Mouse (Mus musculus) ES-E14 (cell line): ENCODE measurements at regions not wholly inside any gene's neighbourhood (a gene's known extent, or its start where the extent isn't known, plus 50 kb on each side); places are given as distances from the start of the nearest gene placed in this dataset.
A peak's percentile ranks its signal among the peaks of the same experiment; 100 is the strongest.

ENCODE experiments used
- DNase-seq: peaks from one replicate; pipeline ENCODE4 v3.0.0-alpha.2; 2013; ENCODE audit warnings: low read depth, low spot score
- H3K27ac ChIP-seq: 2 replicates; pipeline ENCODE4 v1.5.1; 2012; ENCODE audit warnings: low read depth, mild to moderate bottlenecking, low read length, moderate library complexity, mixed read lengths; ENCODE audit not compliant: poor library complexity, insufficient read depth, severe bottlenecking
- H3K36me3 ChIP-seq: 2 replicates; pipeline ENCODE4 v1.6.1; 2012; ENCODE audit warnings: mild to moderate bottlenecking, low read length, moderate library complexity, mixed read lengths; ENCODE audit not compliant: control insufficient read depth, poor library complexity, insufficient read depth, severe bottlenecking
- H3K4me1 ChIP-seq, 2 experiments: fragments of 150-350 bp in 1 of 2; sonication (generic) in 1 of 2; 2 replicates each; pipeline ENCODE4 v1.6.1; 2012; ENCODE audit warnings: low read length in 2 of 2, mild to moderate bottlenecking in 1 of 2, mixed read lengths in 1 of 2; ENCODE audit not compliant: control insufficient read depth in 2 of 2, insufficient read depth in 2 of 2, poor library complexity in 1 of 2
- H3K4me3 ChIP-seq, 2 experiments: fragments of 150-350 bp in 1 of 2; sonication (generic) in 1 of 2; 2 replicates each; pipeline ENCODE4 v1.5.1; 2012; ENCODE audit warnings: low read length in 2 of 2, low read depth in 1 of 2, mild to moderate bottlenecking in 1 of 2, mixed read lengths in 1 of 2; ENCODE audit not compliant: insufficient read depth in 1 of 2, poor library complexity in 1 of 2, severe bottlenecking in 1 of 2
- H3K9ac ChIP-seq: 2 replicates; pipeline ENCODE4 v1.6.1; 2012; ENCODE audit warnings: low read depth, mild to moderate bottlenecking, low read length, mixed read lengths; ENCODE audit not compliant: poor library complexity, insufficient read depth, severe bottlenecking
- H3K9me3 ChIP-seq: fragments of 150-350 bp; sonication (generic); 2 replicates; pipeline ENCODE4 v1.6.1; 2012; ENCODE audit warnings: low read depth, mild to moderate bottlenecking, low read length; ENCODE audit not compliant: control insufficient read depth, insufficient read depth
- CHD2 ChIP-seq: IDR thresholded peaks from 2 replicates; pipeline ENCODE4 v1.6.1; 2014; ENCODE audit warnings: mild to moderate bottlenecking, low read depth, low read length, inconsistent platforms
- HCFC1 ChIP-seq: IDR thresholded peaks from 2 replicates; pipeline ENCODE4 v1.6.1; 2012; ENCODE audit warnings: low read length, inconsistent platforms, borderline replicate concordance; ENCODE audit not compliant: insufficient read depth
- MAFK ChIP-seq: IDR thresholded peaks from 2 replicates; pipeline ENCODE4 v1.6.1; 2014; ENCODE audit warnings: mild to moderate bottlenecking, low read depth, low read length, inconsistent platforms; ENCODE audit not compliant: insufficient read depth
- ZC3H11A ChIP-seq: IDR thresholded peaks from 2 replicates; pipeline ENCODE4 v1.6.1; 2012; ENCODE audit warnings: low read depth, mild to moderate bottlenecking, inconsistent platforms, low read length, borderline replicate concordance
- ZNF384 ChIP-seq: IDR thresholded peaks from 2 replicates; pipeline ENCODE4 v1.6.1; 2012; ENCODE audit warnings: low read depth, low read length, inconsistent platforms
- in situ Hi-C, 2 experiments: fragments of 600-800 bp; cut with MboI; formaldehyde crosslinking; loops; one replicate each; pipeline ENCODE4 v1.15.1; 2025; ENCODE audit warnings: low sequenced_read_pairs in 2 of 2, inconsistent platforms in 1 of 2; ENCODE audit not compliant: unreplicated experiment in 2 of 2

- Histone ChIP-seq H3K27ac (no peak overlapping the region), H3K4me3 (no peak overlapping the region), H3K9ac (no peak overlapping the region), H3K4me1 (no peaks in the 10 kb centered on the region), H3K36me3 (no peaks in the 10 kb centered on the region), H3K9me3 (no peaks in the 10 kb centered on the region)
- in situ Hi-C loops = no loop called here
- TF ChIP-seq CHD2 (peak; percentile 91), ZC3H11A (no peak)
- no peak for DNase-seq
These were observed 57.0 kb downstream of the Nxnl2 start for GRCm38 (mm10) chr13:51227836-51228235.

GRCm38 (mm10) chr13:51228862-51229770 lies 58.3 kb downstream of the Nxnl2 start:
- in situ Hi-C loops = no loop called here
- no peaks in the 10 kb centered on the region for H3K4me1 ChIP-seq
- TF ChIP-seq MAFK = peak; percentile 71
- TF ChIP-seq ZNF384 = no peak
- H3K4me3 ChIP-seq = 0 out of 4 replicates have a peak overlapping the region, but pooled peaks of 1 of the 2 experiments have one; percentile 28
- no peaks in the 10 kb centered on the region for H3K36me3 ChIP-seq
- DNase-seq = no peak
- H3K9ac ChIP-seq = no peak overlapping the region
- H3K27ac ChIP-seq = no peak overlapping the region
- no peaks in the 10 kb centered on the region for H3K9me3 ChIP-seq

- DNase-seq = no peak
- Histone ChIP-seq H3K4me1 (no peaks in the 10 kb centered on the region), H3K36me3 (no peaks in the 10 kb centered on the region), H3K9me3 (no peaks in the 10 kb centered on the region), H3K27ac (no peak overlapping the region), H3K9ac (no peak overlapping the region), H3K4me3 (no peak overlapping the region)
- in situ Hi-C loops = no loop called here
- no peak for TF ChIP-seq HCFC1
- TF ChIP-seq CHD2 = no peak
- no peak for TF ChIP-seq MAFK
- no peak for TF ChIP-seq ZNF384
- TF ChIP-seq ZC3H11A = no peak
These were observed 59.0 kb downstream of the Nxnl2 start for GRCm38 (mm10) chr13:51229862-51230261.

DNA sequence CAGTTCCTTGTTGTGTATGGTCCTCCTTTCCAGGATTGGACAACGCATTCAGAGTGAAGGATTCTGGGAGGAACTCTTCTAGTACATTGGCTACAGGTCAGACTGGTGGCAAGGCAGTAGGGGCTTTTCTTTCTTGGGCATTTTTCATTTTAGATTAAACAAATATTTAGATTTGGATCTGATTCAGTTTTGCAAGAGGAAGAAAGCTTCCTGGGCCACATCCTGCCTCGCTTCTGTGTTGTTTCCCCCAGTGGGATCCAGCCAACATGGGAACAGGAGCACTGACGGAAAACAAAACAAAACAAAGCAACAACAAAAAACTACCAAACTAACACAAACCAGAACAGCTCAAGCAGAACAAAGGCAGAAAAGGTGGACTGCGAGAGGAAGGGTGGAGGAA lies 60.8 kb downstream of the Nxnl2 start:
- H3K9ac ChIP-seq = no peak overlapping the region
- no peak overlapping the region for H3K27ac ChIP-seq
- H3K36me3 ChIP-seq = no peaks in the 10 kb centered on the region
- in situ Hi-C loops = no loop called here
- no peaks in the 10 kb centered on the region for H3K9me3 ChIP-seq
- no peak for DNase-seq
- TF ChIP-seq ZNF384 = no peak
- TF ChIP-seq CHD2 = no peak
- TF ChIP-seq ZC3H11A = no peak
- TF ChIP-seq HCFC1 = no peak
- TF ChIP-seq MAFK = no peak
- H3K4me3 ChIP-seq = no peak overlapping the region
- no peaks in the 10 kb centered on the region for H3K4me1 ChIP-seq

GRCm38 (mm10) chr13:51247378-51247777 lies 76.6 kb downstream of the Nxnl2 start:
- H3K9me3 ChIP-seq = no peaks in the 10 kb centered on the region
- in situ Hi-C loops = no loop called here
- no peaks in the 10 kb centered on the region for H3K36me3 ChIP-seq
- no peak overlapping the region for H3K4me3 ChIP-seq
- no peak overlapping the region for H3K27ac ChIP-seq
- no peak overlapping the region for H3K9ac ChIP-seq
- no peaks in the 10 kb centered on the region for H3K4me1 ChIP-seq
- no peak for TF ChIP-seq HCFC1
- no peak for TF ChIP-seq MAFK
- no peak for TF ChIP-seq CHD2
- no peak for TF ChIP-seq ZNF384
- no peak for TF ChIP-seq ZC3H11A
- no peak for DNase-seq
